Mouse (Mus musculus) liver, adult 2 months (tissue): ENCODE results near the gene Fndc7.

Source experiments
- CTCF ChIP-seq: fragments of 200-500 bp; IDR thresholded peaks from 2 replicates; pipeline ENCODE4 v1.5.1; 2011; ENCODE audit warnings: low read depth, low read length, control low read depth
- POLR2A ChIP-seq: fragments of 200-500 bp; IDR thresholded peaks from 2 replicates; pipeline ENCODE4 v1.6.1; 2011; ENCODE audit warnings: low read length, control low read depth; ENCODE audit not compliant: insufficient read depth; ENCODE audit errors: extremely low read depth

DNA sequence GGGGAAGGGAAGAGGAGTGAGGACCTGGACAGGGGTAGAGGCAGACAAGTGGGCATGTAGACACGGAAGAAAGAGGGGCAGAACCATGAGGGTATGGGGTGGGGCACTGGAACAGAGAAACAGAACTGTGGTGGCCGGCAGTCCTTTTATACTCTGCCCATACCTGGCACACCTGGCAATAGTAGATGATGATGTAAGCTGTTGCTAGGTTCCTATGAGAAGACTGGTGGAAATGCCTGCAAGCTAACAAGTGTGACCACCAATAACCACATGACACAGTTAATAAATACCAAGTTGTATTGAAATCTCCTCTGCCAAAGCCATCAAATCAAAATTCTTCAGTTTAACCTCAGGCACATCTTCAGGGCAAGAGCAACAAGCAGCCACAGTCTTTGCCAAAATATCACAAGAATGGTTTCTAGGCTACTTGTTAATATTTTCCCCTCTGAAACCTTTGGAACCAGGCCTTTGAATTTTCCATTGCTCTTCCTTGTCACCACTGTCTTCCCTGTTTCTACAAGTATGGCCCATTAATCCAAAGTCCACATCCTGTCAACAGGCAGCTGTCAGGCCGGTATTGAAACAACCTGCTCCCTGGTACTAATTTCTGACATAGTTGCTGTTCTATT, 30.7 kb upstream of the Fndc7 start:
- TF ChIP-seq POLR2A (no peak), CTCF (no peak)
